Mouse (Mus musculus): ENCODE data around the gene Alg2. TPM values are rescaled to one million over a fixed set of nuclear protein-coding genes. Genes with fewer than 3 reads are reported as not detected.
A peak's percentile ranks its signal among the peaks of the same experiment; 100 is the strongest.

Gene Alg2
- total and polyA plus RNA-seq, 3 experiments = 6.0 to 6.2 (median 6.1) TPM

DNA sequence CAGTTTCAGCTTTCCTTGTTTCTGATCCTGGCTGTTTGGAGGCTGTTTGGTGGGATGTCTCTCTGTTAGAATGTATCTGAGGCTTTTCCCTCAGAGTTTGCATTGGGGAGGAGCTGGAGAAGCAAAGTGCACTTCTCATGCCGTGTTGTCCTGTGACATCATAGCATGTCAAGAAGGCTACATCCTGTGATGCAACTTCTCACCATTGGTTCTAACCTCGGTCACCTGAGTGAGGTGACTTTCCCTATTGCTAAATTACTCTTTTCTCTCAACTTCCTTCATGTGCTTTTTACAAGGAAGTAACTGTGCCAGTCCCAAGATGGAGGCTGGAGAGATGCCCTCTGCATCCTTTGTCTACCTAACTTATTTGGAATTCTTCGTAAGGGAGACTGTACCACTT is 25.6 kb downstream of the Alg2 start:
- no peak overlapping the region for H3K4me3 ChIP-seq
- no peaks in the 10 kb centered on the region for H3K36me3 ChIP-seq (ENCODE audit: control insufficient read depth, insufficient read depth, low read length)
- no peaks in the 10 kb centered on the region for H3K27me3 ChIP-seq (ENCODE audit: control insufficient read depth, insufficient read depth, low read length)
- WGBS = 79% methylated on average over 3 of the region's 3 CpGs
- no peak for TF ChIP-seq POLR2A (IDR thresholded peaks at IDR 0.05; ENCODE audit: insufficient read depth, low read depth, low read length)
- TF ChIP-seq CTCF (IDR thresholded peaks at IDR 0.05) = no peak
- TF ChIP-seq EP300 (IDR thresholded peaks at IDR 0.05; ENCODE audit: insufficient read depth, low read depth, low read length) = no peak
- no peaks in the 10 kb centered on the region for H3K4me1 ChIP-seq (ENCODE audit: control insufficient read depth, insufficient read depth, low read length)
- no peak for DNase-seq
- no peak overlapping the region for H3K27ac ChIP-seq
- intact Hi-C loops (cut with DNase I) = no loop called here
- no peak overlapping the region for H3K9ac ChIP-seq (ENCODE audit: low read depth, low read length)
- no peaks in the 10 kb centered on the region for H3K79me2 ChIP-seq (replicated peaks; ENCODE audit: control insufficient read depth, insufficient read depth, low read length)

DNA sequence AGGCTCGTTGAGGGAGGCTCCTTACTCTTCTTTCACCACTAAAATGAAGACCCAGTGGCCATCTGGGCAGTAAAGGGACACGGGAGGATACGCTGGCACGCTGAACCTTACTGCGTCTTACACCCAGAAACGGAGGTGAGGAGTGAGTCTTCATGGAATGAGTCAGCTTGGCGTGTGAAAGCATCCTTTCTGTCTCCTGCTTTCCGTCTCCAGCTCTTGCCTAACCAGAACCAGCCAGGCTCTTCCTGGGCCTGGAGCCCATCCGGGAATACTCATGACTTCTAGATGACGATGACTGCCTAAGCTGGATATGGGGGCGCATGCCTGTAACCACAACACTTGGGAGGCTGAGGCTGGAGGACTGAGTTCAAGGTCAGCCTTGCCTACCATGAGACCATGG is 33.2 kb downstream of the Alg2 start:
- Histone ChIP-seq H3K27me3 (ENCODE audit: control insufficient read depth, insufficient read depth, low read length) (no peaks in the 10 kb centered on the region), H3K36me3 (ENCODE audit: control insufficient read depth, insufficient read depth, low read length) (no peaks in the 10 kb centered on the region)

DNA sequence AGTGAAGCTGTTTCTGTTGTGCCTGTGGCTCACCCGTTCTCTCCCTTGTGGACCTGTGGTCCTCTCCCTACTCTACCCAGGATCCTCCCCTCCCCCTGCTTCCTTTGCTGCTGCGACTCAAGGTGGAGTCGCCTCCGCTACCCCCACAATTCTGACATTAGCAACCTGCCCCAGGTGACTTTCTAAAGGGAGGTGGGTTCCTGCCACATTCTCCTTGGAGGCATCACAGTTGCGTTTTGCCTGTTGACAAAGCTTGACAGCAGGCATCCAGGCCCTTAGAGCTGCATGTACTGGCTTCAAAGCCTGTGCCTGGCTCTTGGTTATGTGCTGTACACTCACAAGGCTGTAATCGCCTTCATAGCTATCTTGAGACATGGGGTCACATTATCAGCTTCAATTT is 35.2 kb downstream of the Alg2 start:
- intact Hi-C loops (cut with DNase I) = loop anchor here (2.0 to 10.0 kb wide), 2 partner anchors 34 to 966 kb away; no protein-coding TSS in a partner anchor
- TF ChIP-seq EP300 (IDR thresholded peaks at IDR 0.05; ENCODE audit: insufficient read depth, low read depth, low read length) (no peak), CTCF (IDR thresholded peaks at IDR 0.05) (no peak), POLR2A (IDR thresholded peaks at IDR 0.05; ENCODE audit: insufficient read depth, low read depth, low read length) (no peak)
- Histone ChIP-seq H3K4me1 (ENCODE audit: control insufficient read depth, insufficient read depth, low read length) (peaks cover 5% of the 10 kb centered on the region), H3K36me3 (ENCODE audit: control insufficient read depth, insufficient read depth, low read length) (no peaks in the 10 kb centered on the region), H3K79me2 (replicated peaks; ENCODE audit: control insufficient read depth, insufficient read depth, low read length) (no peaks in the 10 kb centered on the region), H3K27me3 (ENCODE audit: control insufficient read depth, insufficient read depth, low read length) (no peaks in the 10 kb centered on the region), H3K27ac (no peak overlapping the region), H3K9ac (ENCODE audit: low read depth, low read length) (no peak overlapping the region), H3K4me3 (no peak overlapping the region)
- WGBS = 87% methylated on average over 6 of the region's 6 CpGs
- no peak for DNase-seq

More for the DNA sequence above, 33.2 kb downstream of the Alg2 start:
- no peak overlapping the region for H3K4me3 ChIP-seq
- intact Hi-C loops (cut with DNase I) = no loop called here
- H3K9ac ChIP-seq (ENCODE audit: low read depth, low read length) = no peak overlapping the region
- peaks cover 5% of the 10 kb centered on the region for H3K4me1 ChIP-seq (ENCODE audit: control insufficient read depth, insufficient read depth, low read length)
- no peaks in the 10 kb centered on the region for H3K79me2 ChIP-seq (replicated peaks; ENCODE audit: control insufficient read depth, insufficient read depth, low read length)
- DNase-seq = no peak
- TF ChIP-seq CTCF (IDR thresholded peaks at IDR 0.05) (no peak), EP300 (IDR thresholded peaks at IDR 0.05; ENCODE audit: insufficient read depth, low read depth, low read length) (no peak), POLR2A (IDR thresholded peaks at IDR 0.05; ENCODE audit: insufficient read depth, low read depth, low read length) (no peak)
- H3K27ac ChIP-seq = no peak overlapping the region
- WGBS = 84% methylated on average over 11 of the region's 11 CpGs

- peak; percentile 100 for TF ChIP-seq CTCF (IDR thresholded peaks at IDR 0.05)
- TF ChIP-seq EP300 (IDR thresholded peaks at IDR 0.05; ENCODE audit: insufficient read depth, low read depth, low read length) = 0 out of 2 replicates have a peak, but pooled peaks have one; percentile 39
- no peak for TF ChIP-seq POLR2A (IDR thresholded peaks at IDR 0.05; ENCODE audit: insufficient read depth, low read depth, low read length)
- intact Hi-C loops (cut with DNase I) = loop anchor here (2.0 to 10.0 kb wide), 2 partner anchors 35 to 967 kb away; no protein-coding TSS in a partner anchor
- peak overlapping the region; percentile 76 for H3K4me3 ChIP-seq
- H3K4me1 ChIP-seq (ENCODE audit: control insufficient read depth, insufficient read depth, low read length) = peaks cover 5% of the 10 kb centered on the region
- peak overlapping the region; percentile 24; the same call in 1 of the 2 replicates for H3K27ac ChIP-seq
- no peaks in the 10 kb centered on the region for H3K79me2 ChIP-seq (replicated peaks; ENCODE audit: control insufficient read depth, insufficient read depth, low read length)
- H3K27me3 ChIP-seq (ENCODE audit: control insufficient read depth, insufficient read depth, low read length) = no peaks in the 10 kb centered on the region
- peak overlapping the region; percentile 43 for H3K9ac ChIP-seq (ENCODE audit: low read depth, low read length)
- peak; percentile 79 to 84 for DNase-seq
- WGBS = under 1% methylated on average over 33 of the region's 33 CpGs
- H3K36me3 ChIP-seq (ENCODE audit: control insufficient read depth, insufficient read depth, low read length) = no peaks in the 10 kb centered on the region
These were observed 36.5 kb downstream of the Alg2 start for GRCm38 (mm10) chr4:47437365-47438340.

DNA sequence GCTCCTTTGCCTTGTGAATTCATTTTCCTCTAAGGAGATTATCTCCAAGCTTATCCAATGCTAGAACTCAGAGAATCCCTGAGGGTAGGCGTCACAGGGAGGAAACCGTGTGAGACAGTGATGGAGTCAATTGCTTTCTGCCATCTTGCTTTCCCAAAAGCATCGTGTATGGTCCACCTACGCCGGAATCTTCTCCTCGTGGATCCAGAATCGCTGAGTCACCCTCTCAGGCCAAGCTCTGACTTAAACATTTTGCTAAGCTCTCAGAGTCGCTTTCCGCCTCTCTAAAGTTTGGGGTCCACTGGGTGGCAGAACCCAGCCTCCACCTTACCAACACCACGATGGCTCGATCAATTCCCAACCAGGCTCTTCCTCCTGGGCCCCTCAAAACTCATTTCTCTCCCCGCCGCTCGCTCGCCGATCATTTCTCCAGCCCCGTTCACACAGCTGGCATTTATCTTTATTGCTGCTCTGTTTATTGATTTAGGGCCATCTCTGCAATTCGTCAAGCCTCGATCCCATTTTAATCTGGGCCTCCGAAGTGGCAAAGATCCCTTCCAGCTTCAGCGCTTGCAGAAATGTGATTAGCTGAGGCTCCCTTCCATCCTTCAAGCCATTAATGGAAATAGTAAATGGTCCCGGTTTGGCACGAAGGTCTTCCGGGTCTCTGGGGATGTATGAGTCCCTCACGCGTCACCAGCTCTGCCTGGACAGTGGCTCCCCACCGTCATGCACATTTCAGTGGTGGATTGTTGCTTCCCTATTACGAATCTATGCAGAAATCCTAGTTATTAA is 38.4 kb downstream of the Alg2 start:
- TF ChIP-seq CTCF (IDR thresholded peaks at IDR 0.05) = no peak
- TF ChIP-seq EP300 (IDR thresholded peaks at IDR 0.05; ENCODE audit: insufficient read depth, low read depth, low read length) = no peak
- TF ChIP-seq POLR2A (IDR thresholded peaks at IDR 0.05; ENCODE audit: insufficient read depth, low read depth, low read length) = no peak
- intact Hi-C loops (cut with DNase I) = loop anchor here (10.0 kb wide), 1 partner anchor 969 kb away; no protein-coding TSS in a partner anchor
- Histone ChIP-seq H3K79me2 (replicated peaks; ENCODE audit: control insufficient read depth, insufficient read depth, low read length) (no peaks in the 10 kb centered on the region), H3K36me3 (ENCODE audit: control insufficient read depth, insufficient read depth, low read length) (no peaks in the 10 kb centered on the region), H3K4me3 (no peak overlapping the region), H3K4me1 (ENCODE audit: control insufficient read depth, insufficient read depth, low read length) (peaks cover 5% of the 10 kb centered on the region), H3K27ac (no peak overlapping the region), H3K9ac (ENCODE audit: low read depth, low read length) (no peak overlapping the region), H3K27me3 (ENCODE audit: control insufficient read depth, insufficient read depth, low read length) (no peaks in the 10 kb centered on the region)
- no peak for DNase-seq
- WGBS = 65% methylated on average over 28 of the region's 28 CpGs
